Mouse (Mus musculus) midbrain, embryonic 10.5 days (tissue): ENCODE results near the gene Lhx6. TPM values are rescaled to one million over a fixed set of nuclear protein-coding genes. Genes with fewer than 3 reads are reported as not detected.
A peak's percentile ranks its signal among the peaks of the same experiment; 100 is the strongest.

Experiments
- DNase-seq: peaks from one replicate; pipeline ENCODE4 v3.0.0-alpha.2; 2017; ENCODE audit warnings: low spot score
- H3K27ac ChIP-seq: fragments of 300-500 bp; sonication (generic); replicated peaks from 2 replicates; pipeline ENCODE4 v1.5.1; 2016; ENCODE audit warnings: mild to moderate bottlenecking
- H3K27me3 ChIP-seq: fragments of 300-500 bp; sonication (generic); 2 replicates; pipeline ENCODE4 v1.6.1; 2016; ENCODE audit warnings: low read depth, mild to moderate bottlenecking; ENCODE audit not compliant: poor library complexity, severe bottlenecking
- H3K36me3 ChIP-seq: fragments of 300-500 bp; sonication (generic); 2 replicates; pipeline ENCODE4 v1.6.1; 2016; ENCODE audit warnings: mild to moderate bottlenecking, moderate library complexity
- H3K4me1 ChIP-seq: fragments of 300-500 bp; sonication (generic); 2 replicates; pipeline ENCODE4 v1.6.1; 2016
- H3K4me3 ChIP-seq: fragments of 300-500 bp; sonication (generic); 2 replicates; pipeline ENCODE4 v1.5.1; 2016; ENCODE audit warnings: mild to moderate bottlenecking, moderate library complexity
- H3K9me3 ChIP-seq: fragments of 300-500 bp; sonication (generic); replicated peaks from 2 replicates; pipeline ENCODE4 v1.6.1; 2016; ENCODE audit warnings: mild to moderate bottlenecking
- whole genome bisulfite sequencing: fragments of 180-500 bp; shearing (Covaris S2); methylation state at CpG from one replicate; pipeline ENCODE4 v1.1.7; 2016; 5-methylcytosine and 5-hydroxymethylcytosine counted together
- polyA plus RNA-seq: library from polyadenylated mRNA; unstranded; fragments of >200 nt; fragmentation: Nextera tagmentation; extraction: Ambion mirVana; gene quantifications from 2 replicates; pipeline ENCODE4 v1.2.1, GENCODE M21; 2016

Gene Lhx6
- polyA plus RNA-seq, 1 experiment from 2014 or later = 1.2 TPM

DNA sequence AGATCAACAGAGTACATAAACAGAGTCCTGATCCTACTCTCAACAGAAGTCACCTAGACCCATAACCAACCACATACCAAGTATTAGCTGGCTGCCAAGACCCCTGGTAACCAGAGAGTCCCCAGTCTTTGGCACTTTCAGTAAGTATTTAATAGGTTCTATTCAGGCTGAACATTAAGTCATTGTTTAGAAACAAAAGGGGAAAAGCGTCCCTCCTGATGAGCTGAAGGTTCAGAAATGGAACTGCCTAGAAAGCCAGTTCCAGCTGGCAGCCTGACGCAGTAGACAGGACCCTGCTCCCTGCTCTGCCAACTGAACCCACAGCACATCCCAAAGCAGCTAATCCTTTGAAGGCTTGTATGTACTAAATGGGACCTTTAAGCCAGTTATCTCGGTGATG lies 16.0 kb downstream of the Lhx6 start:
- H3K4me3 ChIP-seq = no peak overlapping the region
- no peak overlapping the region for H3K27ac ChIP-seq
- 50% methylated on average over 3 of the region's 3 CpGs for WGBS
- no peaks in the 10 kb centered on the region for H3K9me3 ChIP-seq
- no peaks in the 10 kb centered on the region for H3K36me3 ChIP-seq
- H3K27me3 ChIP-seq = peaks cover 93% of the 10 kb centered on the region
- DNase-seq = no peak
- H3K4me1 ChIP-seq = peaks cover 16% of the 10 kb centered on the region

DNA sequence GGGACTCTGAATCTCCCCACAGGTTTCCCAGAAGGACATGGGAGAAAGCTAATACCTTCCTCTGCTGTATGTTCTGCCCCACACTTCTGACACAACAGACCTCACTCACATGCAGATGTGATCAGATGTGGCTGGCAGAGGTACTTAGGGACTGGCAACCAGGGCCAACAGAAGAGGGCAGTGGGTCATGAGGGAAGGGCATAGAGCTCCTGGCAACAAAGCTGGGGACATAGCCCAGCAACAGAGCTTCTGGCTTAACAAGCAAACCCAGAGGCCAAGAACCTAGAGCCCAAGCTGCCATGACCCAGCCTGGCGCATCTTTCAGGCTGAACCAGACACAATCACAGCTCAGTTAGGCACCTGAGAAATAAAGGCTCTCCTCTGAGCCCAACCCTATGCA lies 20.2 kb downstream of the Lhx6 start:
- 84% methylated on average over 1 of the region's 1 CpGs for WGBS
- H3K27me3 ChIP-seq = peaks cover 51% of the 10 kb centered on the region
- no peak for DNase-seq
- H3K4me1 ChIP-seq = peaks cover 3% of the 10 kb centered on the region; the same call in 1 of the 2 replicates
- no peak overlapping the region for H3K4me3 ChIP-seq
- H3K36me3 ChIP-seq = no peaks in the 10 kb centered on the region
- H3K9me3 ChIP-seq = no peaks in the 10 kb centered on the region
- no peak overlapping the region for H3K27ac ChIP-seq

DNA sequence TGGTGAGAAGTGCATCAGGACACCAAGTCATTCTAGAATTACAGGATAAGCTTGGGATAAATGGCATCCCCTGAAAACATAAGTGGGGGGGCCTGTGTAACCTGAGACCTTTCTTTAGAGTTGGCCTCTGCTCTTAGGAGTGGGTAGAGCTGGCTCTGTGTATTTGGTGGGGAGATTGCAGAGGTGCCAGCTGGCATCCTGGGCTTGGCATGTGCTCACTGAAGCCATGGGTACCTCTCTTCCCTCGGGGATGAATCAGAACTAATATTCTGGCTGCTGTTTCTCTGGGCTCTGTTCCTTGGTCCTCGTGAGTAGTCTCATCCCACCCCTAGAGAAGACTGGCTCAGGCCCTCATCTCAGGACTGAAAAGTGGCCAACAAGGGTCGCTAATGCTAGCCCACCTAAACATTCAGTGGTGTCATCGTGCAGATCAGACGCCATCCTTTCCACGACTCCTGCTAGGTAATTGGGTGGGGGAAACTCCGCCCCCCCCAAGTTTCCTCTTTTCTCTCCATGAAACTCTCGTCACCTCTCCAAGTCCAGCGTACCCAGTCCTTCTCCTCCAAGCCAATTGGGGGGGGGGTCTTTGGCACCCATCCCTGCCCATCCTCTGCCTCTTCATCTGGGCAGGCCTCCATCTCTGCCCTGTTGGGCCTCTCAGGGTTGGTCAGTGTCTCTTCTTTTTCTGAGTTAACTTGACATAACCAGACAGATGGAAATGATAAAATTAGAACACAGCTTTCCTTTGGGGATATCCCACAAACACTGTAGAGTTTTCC lies 22.2 kb downstream of the Lhx6 start:
- Histone ChIP-seq H3K27ac (no peak overlapping the region), H3K27me3 (peaks cover 39% of the 10 kb centered on the region), H3K4me1 (peaks cover 3% of the 10 kb centered on the region; the same call in 1 of the 2 replicates), H3K36me3 (no peaks in the 10 kb centered on the region), H3K9me3 (no peaks in the 10 kb centered on the region), H3K4me3 (no peak overlapping the region)
- no peak for DNase-seq
- WGBS = 88% methylated on average over 9 of the region's 9 CpGs

DNA sequence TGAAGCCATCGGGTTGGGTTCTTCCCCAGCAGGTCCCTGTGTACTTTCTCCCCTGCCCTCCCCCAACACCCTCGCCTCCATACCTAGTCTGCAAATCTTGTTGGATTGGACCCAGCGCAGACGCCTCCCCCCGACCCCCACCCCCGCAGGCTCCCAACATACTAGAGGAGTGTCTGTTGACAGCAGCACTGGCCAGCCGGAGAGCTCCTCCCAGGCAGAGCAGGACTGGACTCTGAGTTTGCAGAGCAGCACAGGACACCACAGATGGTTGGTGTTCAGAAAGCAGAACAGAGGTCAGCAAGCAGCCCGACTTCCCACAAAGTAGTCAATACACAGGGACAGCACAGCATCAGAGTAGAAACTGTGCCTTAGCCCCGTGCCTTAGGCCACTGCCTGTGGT lies 23.8 kb downstream of the Lhx6 start:
- Histone ChIP-seq H3K36me3 (no peaks in the 10 kb centered on the region), H3K9me3 (no peaks in the 10 kb centered on the region), H3K4me1 (peaks cover 10% of the 10 kb centered on the region), H3K4me3 (no peak overlapping the region), H3K27me3 (peaks cover 28% of the 10 kb centered on the region), H3K27ac (no peak overlapping the region; the same call in 1 of the 2 replicates)
- WGBS = 34% methylated on average over 9 of the region's 9 CpGs
- no peak for DNase-seq

DNA sequence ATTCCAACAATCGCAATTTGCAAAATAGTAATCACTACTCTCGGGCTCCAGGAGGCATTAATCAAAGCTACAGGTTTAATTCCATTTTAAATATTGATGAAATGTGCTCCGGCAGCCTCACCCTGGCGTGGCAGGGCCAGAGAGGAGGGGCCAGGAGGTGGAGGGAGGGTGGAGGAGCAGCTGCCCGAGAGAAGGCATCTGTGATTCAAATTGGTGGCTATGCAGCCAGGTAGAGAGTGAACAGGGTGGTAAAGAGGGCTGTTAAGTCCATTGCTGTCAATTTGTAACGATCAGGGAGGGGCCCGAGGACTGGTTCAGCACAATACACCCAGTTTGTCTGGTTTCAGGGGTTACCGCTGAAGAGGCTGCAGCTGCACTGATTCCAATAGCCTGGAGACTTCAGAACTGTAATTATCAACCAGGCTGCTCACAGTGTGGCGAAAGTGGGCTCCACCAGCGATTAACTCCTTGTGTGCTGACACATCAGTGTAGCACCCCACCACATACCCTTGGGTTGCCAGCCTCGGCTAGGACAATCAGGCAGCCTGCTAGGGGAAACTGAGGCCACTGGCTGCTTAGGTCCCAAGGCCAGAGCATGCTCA lies 27.9 kb downstream of the Lhx6 start:
- DNase-seq = no peak
- no peak overlapping the region for H3K27ac ChIP-seq

DNA sequence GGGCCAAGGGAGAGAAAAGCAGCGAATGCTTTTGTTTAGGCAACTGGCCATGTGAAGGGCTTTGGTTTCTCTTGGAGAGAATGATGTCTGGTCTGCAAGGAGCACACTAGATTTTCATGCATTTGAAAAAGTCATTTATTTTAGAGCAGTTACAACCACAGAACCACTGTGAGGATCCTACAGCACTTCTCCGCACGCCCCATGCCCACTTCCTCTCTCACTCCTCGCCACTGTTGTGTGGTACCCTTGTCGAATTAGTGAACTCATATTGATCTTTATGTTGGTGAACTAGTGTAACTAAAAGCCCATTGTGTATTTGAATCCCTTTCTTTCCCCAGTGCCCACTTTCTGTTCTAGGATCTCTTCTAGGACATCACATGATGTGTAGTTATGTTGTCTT lies 30.0 kb downstream of the Lhx6 start:
- no peak for DNase-seq
- H3K27ac ChIP-seq = no peak overlapping the region
- H3K4me3 ChIP-seq = no peak overlapping the region
- 88% methylated on average over 5 of the region's 5 CpGs for WGBS
- peaks cover 7% of the 10 kb centered on the region for H3K4me1 ChIP-seq
- no peaks in the 10 kb centered on the region for H3K9me3 ChIP-seq
- H3K27me3 ChIP-seq = peaks cover 13% of the 10 kb centered on the region; the same call in 1 of the 2 replicates
- H3K36me3 ChIP-seq = no peaks in the 10 kb centered on the region

More for the DNA sequence above, 27.9 kb downstream of the Lhx6 start:
- Histone ChIP-seq H3K27me3 (peaks cover 13% of the 10 kb centered on the region; the same call in 1 of the 2 replicates), H3K9me3 (no peaks in the 10 kb centered on the region), H3K4me3 (no peak overlapping the region), H3K4me1 (peaks cover 10% of the 10 kb centered on the region), H3K36me3 (no peaks in the 10 kb centered on the region)
- 34% methylated on average over 11 of the region's 11 CpGs for WGBS

DNA sequence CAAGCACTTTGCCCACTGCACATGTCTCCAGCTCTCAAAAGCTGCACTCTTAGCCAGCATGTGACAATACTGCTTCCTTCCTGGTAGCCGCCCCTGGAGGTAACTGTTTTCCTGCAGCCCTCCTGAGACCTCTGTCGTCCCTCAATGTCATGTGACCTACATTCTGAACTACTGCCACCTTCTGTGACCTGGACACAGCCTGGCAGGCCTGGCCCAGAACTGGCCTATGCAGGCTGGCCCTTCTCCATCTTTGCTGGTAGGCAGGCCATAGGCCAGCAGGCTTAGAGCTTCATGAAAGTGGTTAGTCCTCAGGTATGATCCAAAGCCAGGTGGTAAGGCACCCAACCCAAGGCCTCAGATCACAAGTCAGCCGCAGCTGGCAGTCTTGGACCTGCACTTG lies 31.4 kb downstream of the Lhx6 start:
- H3K9me3 ChIP-seq = no peaks in the 10 kb centered on the region
- DNase-seq = no peak
- 58% methylated on average over 3 of the region's 3 CpGs for WGBS
- peaks cover 7% of the 10 kb centered on the region; the same call in 1 of the 2 replicates for H3K27me3 ChIP-seq
- no peak overlapping the region for H3K27ac ChIP-seq
- H3K4me1 ChIP-seq = peaks cover 7% of the 10 kb centered on the region
- H3K36me3 ChIP-seq = no peaks in the 10 kb centered on the region
- H3K4me3 ChIP-seq = no peak overlapping the region

DNA sequence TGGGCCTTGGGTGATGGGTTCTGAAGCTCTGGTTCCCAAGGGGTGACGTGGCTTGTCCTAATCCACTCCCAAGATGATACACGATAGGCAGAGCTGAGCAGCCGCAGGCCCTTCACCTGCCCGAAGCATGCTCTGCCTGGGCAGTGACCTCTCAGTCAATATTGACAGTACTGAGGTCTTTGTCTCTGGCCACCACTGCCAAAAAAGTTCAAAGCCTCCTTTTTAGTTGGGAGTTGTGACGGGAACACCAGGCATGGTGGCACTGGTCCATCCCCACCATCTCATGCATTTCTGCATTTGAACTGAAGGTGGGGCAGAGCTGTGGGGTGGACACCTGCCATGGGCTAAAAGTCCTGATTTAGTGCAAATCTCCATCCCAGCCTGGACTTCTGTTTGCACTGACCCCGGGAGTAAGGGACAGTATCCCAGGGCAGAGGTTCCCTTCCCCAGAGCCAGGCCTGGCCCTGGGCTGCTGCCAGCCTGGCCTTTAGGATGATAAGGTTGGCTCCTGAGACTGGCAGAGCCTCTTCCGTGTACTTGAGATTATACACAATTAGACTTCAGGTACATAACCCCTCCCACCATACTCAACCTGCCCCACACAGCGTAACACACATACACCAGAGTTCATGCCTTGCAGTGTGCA lies 33.4 kb downstream of the Lhx6 start:
- H3K4me1 ChIP-seq = no peaks in the 10 kb centered on the region; the same call in 1 of the 2 replicates
- H3K36me3 ChIP-seq = no peaks in the 10 kb centered on the region
- DNase-seq = no peak
- no peaks in the 10 kb centered on the region for H3K9me3 ChIP-seq
- WGBS = 81% methylated on average over 8 of the region's 8 CpGs
- no peak overlapping the region for H3K4me3 ChIP-seq
- no peak overlapping the region for H3K27ac ChIP-seq
- H3K27me3 ChIP-seq = peaks cover 4% of the 10 kb centered on the region; the same call in 1 of the 2 replicates

DNA sequence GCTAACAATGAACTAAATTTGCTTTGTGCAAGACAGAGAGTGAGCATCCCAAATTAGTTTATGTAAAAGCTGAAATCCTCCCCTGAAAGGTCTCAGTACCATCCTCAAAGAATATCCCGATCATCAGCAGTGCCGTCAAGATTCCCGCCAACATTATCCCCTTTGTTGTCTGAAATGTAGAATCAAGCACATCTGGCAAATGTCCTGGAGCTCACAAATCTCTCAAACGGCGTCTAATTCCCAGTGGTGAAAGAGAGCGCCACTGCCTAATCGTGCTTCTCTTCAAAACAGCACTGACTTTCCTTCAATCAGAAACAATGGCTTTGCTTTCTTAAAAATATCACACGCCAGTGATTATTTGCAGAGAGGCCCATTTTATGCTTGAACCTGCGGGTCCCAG lies 38.1 kb downstream of the Lhx6 start:
- H3K27ac ChIP-seq = no peak overlapping the region
- no peak for DNase-seq
- 74% methylated on average over 9 of the region's 9 CpGs for WGBS
- no peaks in the 10 kb centered on the region for H3K9me3 ChIP-seq
- no peaks in the 10 kb centered on the region; the same call in 1 of the 2 replicates for H3K4me1 ChIP-seq
- peaks cover 4% of the 10 kb centered on the region; the same call in 1 of the 2 replicates for H3K27me3 ChIP-seq
- no peaks in the 10 kb centered on the region for H3K36me3 ChIP-seq
- H3K4me3 ChIP-seq = no peak overlapping the region

DNA sequence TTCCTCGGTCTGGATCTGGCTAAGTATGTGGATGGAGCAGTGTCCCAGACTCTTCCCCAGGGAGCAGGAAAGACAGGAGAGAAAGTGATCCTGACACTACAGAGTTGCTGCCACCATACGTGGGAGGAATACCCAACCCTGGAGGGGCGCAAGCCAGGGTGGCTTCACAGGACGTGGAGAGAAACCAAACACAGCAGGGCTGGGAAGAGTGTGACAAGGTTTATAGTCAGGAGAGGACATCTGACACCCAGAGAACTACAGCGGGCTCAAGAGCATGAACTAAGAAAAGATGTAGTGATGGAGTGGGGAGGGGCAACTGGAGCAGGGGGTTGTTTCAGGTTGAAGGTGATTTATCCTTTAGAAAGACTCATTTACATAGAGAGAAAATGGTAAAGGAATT lies 43.8 kb downstream of the Lhx6 start:
- no peak overlapping the region for H3K27ac ChIP-seq
- no peaks in the 10 kb centered on the region for H3K9me3 ChIP-seq
- no peaks in the 10 kb centered on the region for H3K27me3 ChIP-seq
- no peaks in the 10 kb centered on the region for H3K4me1 ChIP-seq
- no peaks in the 10 kb centered on the region for H3K36me3 ChIP-seq
- H3K4me3 ChIP-seq = no peak overlapping the region
- 75% methylated on average over 5 of the region's 5 CpGs for WGBS
- no peak for DNase-seq

DNA sequence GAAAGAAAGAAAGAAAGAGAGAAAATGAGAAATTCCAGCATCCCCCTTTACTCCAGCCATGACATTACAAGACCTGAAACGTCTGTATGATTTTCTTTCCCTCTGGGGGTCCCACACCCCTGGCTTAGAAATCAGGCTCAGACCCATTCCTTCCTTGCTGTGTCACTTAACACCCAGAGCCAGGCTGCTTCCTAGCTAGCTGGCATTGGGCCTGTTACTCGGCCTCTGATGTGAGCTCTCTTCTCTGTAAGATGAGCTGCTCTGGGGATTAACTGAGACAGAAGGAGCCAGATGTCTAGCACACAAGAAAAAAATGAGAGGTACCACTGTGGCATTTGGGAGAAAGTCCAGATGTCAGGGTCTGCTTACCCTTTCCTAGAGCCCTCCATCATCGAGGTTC lies 49.0 kb downstream of the Lhx6 start:
- no peak for DNase-seq
- no peaks in the 10 kb centered on the region for H3K36me3 ChIP-seq
- no peaks in the 10 kb centered on the region for H3K9me3 ChIP-seq
- no peak overlapping the region for H3K27ac ChIP-seq
- H3K4me1 ChIP-seq = no peaks in the 10 kb centered on the region
- WGBS = 53% methylated on average over 3 of the region's 3 CpGs
- H3K27me3 ChIP-seq = no peaks in the 10 kb centered on the region
- no peak overlapping the region for H3K4me3 ChIP-seq

DNA sequence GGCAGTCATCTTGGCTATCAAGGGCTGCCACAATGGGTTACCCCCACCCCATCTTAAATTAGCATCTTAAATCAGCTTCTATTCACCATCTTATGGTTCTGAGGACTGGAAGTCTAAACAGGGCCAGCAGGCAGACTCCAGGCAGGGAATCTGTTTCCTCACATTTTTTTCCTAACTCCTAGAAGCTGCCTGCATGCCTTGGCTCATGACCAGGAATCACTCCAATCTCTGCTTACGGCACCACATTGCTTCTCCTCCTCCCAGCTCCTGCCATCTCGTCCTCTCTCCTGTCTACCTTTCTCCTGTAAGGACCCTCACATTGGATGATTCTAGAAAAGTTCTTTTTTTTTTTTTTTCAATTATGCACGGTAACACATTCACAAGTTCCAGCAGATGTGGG lies 52.0 kb downstream of the Lhx6 start:
- Histone ChIP-seq H3K4me1 (peaks cover 12% of the 10 kb centered on the region), H3K27me3 (no peaks in the 10 kb centered on the region), H3K36me3 (no peaks in the 10 kb centered on the region), H3K4me3 (no peak overlapping the region), H3K9me3 (no peaks in the 10 kb centered on the region), H3K27ac (no peak overlapping the region)
- WGBS = 81% methylated on average over 3 of the region's 3 CpGs
- no peak for DNase-seq

DNA sequence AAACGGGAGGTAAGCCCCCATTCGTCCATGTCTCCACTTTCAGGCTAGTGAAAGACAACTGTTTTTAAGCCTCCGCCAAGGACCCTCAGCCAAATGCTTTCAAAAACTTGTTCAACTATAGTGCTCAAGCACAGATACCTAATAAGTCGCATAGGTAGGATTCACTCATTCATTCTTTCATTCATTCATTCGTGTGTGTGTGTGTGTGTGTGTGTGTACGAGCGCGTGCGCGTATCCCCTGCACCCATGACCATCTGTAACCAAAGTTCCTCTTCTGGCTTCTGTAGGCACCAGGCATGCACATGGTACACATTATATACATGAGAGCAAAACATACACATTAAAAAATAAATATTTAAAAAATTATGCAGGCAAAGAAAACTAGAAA lies 55.6 kb downstream of the Lhx6 start:
- 42% methylated on average over 10 of the region's 10 CpGs for WGBS
- H3K36me3 ChIP-seq = no peaks in the 10 kb centered on the region
- peaks cover 21% of the 10 kb centered on the region for H3K4me1 ChIP-seq
- no peaks in the 10 kb centered on the region for H3K9me3 ChIP-seq
- no peak for DNase-seq
- peak overlapping the region; percentile 85; the same call in 1 of the 2 replicates for H3K27ac ChIP-seq
- peak overlapping the region; percentile 80 for H3K4me3 ChIP-seq
- no peaks in the 10 kb centered on the region for H3K27me3 ChIP-seq
